Mouse (Mus musculus) stomach, postnatal 0 days (tissue): ENCODE data around the gene Gabrb1.

Experiments used
- CTCF ChIP-seq: IDR thresholded peaks from 2 replicates; pipeline ENCODE4 v1.5.1; 2016; ENCODE audit warnings: antibody characterized with exemption, low read depth, mild to moderate bottlenecking, moderate library complexity
- EP300 ChIP-seq: optimal IDR thresholded peaks from 2 replicates; pipeline ENCODE3; 2016; ENCODE audit warnings: antibody characterized with exemption

DNA sequence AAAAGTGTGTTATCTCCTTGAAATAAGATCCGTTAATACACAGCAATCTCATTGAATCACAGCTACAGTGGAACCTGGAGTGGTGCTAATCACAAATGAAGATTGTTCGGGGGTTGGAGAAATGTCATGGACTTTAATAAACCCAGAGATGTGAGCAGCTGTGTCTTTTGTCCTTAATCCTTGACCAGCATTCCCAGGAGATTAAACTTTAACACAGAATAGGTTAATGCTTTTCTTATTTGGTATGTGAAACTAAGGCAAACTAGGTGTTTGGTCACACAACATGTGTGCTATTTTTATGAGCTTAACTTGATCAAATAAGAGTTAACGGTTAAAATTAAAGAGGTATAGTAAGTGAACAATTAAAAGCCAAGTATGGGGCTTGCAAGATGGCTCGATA lies 341.6 kb downstream of the Gabrb1 start:
- TF ChIP-seq EP300 (no peak), CTCF (no peak)
